Mouse (Mus musculus): ENCODE results near the gene Hpcal1.

DNA sequence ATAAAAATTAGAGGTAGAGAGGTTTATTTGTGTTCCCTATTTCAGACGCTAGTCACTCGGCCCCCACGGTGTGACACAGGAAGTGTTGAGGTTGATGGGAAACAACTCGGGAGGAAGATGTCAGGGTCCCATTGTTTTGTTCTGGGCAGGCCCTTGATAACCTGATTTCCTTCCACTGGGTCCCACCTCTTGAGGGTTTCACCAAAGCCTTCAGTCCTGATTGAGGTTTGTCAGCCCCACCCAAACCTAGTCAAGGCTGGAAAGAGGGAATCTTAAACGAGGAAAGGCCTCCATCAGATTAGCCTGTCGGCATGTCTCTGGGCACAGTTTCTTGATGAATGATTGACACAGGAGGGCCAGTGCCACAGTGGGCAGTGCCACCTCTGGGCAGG is 12.3 kb downstream of the Hpcal1 start:
- no peak for TF ChIP-seq CTCF (IDR thresholded peaks at IDR 0.05)
- TF ChIP-seq EP300 (IDR thresholded peaks at IDR 0.05) = 0 out of 2 replicates have a peak, but pooled peaks have one; percentile 10

All from lung, postnatal 0 days (tissue).